Mouse (Mus musculus): ENCODE measurements around the gene Aig1.
A peak's percentile ranks its signal among the peaks of the same experiment; 100 is the strongest.

The Aig1 gene

DNA sequence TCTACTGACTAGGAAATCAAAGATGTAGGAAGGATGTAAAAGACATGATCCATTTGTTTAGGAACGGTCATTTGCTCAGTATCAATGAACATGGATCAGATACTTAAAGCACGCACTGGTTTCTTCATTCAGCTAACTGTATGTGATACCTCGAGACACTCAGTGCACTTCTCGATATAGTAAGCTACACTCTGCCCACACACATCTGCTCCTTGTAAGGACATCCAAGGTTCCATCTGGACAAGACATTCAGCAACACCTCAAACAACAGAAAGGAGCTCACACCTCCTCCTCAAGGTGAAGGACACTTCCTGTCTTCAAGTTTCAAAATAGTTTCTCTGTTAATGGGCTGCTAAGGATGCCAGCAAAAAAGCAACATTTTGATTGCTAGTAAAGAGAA lies 23.9 kb downstream of the Aig1 start:
- DNase-seq = no peak

GRCm38 (mm10) chr10:13843746-13844145 lies 25.0 kb downstream of the Aig1 start:
- DNase-seq = no peak

GRCm38 (mm10) chr10:13842855-13843254 lies 25.9 kb downstream of the Aig1 start:
- DNase-seq = peak; percentile 74

GRCm38 (mm10) chr10:13838511-13839126 lies 30.2 kb downstream of the Aig1 start:
- DNase-seq = no peak

- peak; percentile 50 for DNase-seq
Observed at GRCm38 (mm10) chr10:13837709-13838456, 30.9 kb downstream of the Aig1 start.

GRCm38 (mm10) chr10:13836956-13837355 lies 31.8 kb downstream of the Aig1 start:
- peak; percentile 54 for DNase-seq

DNA sequence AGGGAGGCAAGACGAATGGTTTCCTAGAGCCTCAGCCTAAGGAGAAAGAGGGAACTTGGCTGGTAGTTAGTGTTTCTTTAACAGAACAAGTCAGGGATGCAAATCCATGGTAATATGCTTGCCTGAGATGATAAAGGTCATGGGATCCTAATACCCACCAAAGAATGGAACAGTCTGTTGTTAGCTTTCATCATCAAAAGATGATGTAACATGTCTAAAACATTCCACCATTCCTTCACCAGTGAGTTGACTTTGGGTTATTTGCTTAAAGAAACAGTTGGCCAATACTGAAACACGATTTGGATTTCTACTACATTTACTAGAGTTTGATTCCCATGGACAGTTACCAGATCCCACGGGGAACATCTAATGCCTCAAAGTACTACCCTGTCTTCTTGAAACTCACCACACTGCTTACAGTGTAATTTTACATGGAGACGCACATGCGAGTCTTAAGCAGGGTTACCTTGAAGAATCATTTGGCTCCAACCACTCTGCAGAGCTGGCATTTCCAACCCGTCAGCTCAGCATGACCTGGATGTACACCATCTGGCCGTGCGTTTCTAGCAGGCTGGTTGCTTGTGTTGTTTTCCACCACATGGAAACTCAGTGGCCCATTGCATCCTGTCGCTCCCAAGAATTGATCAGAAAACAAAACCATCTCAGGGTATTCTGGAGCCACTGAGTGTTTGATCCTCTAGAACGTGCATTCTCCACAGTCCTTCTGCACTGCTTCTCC lies 32.9 kb downstream of the Aig1 start:
- DNase-seq = peak; percentile 97

DNA sequence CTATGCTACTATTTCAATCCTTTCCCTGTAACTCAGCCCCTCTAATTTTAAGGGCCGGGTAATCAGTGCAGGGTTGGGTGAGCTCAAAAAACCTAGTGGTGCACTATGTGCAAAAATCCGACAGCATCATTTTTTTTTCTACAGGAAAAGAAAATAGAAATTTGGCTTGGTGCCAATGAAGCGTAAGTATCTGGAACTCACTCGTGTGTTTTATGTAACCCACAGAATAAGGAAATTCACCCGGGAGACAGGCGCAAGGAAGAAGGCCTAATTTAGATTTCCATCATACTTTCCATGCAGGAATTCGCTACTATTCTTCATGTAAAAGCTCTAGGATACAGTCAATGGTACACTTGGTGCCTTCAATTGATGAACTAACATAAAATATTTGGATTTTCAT lies 34.7 kb downstream of the Aig1 start:
- no peak for DNase-seq

DNA sequence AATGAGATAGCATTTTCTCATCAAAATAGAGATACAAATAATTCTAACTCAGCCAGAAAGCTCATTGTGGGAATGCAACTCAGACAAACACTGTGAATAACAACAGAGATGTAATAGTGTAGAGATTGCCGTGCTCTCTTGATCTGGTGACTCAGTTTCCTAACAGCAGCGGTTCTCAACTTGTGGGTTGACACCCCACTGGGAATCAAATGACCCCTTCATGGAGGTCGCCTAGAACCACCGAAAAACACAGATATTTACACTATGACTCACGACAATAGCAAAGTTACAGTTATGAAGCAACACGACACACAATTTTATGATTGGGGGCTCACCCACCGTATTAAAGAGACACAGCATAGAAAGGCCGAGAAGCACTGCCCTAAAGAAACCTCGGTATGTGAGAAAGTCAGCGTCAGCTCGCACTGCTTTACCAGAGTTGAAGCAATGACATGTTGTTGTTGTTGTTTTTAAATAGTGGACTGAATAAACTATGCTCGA lies 35.7 kb downstream of the Aig1 start:
- no peak for DNase-seq

- DNase-seq = no peak
Observed at GRCm38 (mm10) chr10:13832546-13833033, 36.2 kb downstream of the Aig1 start.

DNA sequence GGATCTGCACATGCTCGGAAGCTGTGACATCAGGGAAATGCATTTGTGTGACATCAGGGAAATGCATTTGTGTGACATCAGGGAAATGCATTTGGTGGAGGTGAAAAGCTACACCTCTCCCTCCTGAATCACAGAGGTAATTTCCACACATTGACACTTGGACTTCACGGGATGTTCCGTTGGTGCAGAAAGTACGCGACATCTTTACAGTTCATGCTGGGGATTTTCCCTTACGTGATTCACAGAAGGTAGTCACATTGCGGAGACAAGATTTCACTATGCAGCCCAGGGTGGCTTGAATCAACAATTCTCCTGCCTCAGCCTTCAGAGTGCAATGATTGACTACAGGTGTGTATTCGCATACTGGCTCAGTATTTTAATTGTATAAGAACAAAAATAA lies 41.6 kb downstream of the Aig1 start:
- no peak for DNase-seq

- no peak for DNase-seq
Observed at GRCm38 (mm10) chr10:13813591-13813990, 55.2 kb downstream of the Aig1 start.

- DNase-seq = peak; percentile 91
Observed at GRCm38 (mm10) chr10:13808291-13808690, 60.5 kb downstream of the Aig1 start.

DNA sequence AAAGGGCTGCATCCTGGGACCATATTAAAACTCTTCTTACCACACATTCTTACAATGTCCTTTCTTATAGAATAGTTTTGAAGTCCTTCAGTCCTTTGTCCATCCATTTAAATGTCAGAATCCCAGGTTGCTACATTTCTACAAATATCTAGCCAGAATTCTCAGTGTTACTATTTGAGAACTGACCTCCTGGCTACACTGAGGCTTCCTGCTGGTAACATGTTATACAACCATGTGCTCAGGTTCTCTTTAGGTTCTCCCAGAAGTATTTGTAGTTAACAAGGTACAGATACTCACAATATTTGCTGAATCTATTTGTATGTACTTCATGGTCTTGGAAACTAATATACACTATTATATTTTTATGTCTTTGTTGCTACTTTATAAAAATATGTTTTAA lies 62.0 kb downstream of the Aig1 start:
- peak; percentile 79 for DNase-seq

GRCm38 (mm10) chr10:13801296-13801695 lies 67.5 kb downstream of the Aig1 start:
- peak; percentile 78 for DNase-seq

- DNase-seq = no peak
Observed at GRCm38 (mm10) chr10:13793458-13793857, 75.3 kb downstream of the Aig1 start.

DNA sequence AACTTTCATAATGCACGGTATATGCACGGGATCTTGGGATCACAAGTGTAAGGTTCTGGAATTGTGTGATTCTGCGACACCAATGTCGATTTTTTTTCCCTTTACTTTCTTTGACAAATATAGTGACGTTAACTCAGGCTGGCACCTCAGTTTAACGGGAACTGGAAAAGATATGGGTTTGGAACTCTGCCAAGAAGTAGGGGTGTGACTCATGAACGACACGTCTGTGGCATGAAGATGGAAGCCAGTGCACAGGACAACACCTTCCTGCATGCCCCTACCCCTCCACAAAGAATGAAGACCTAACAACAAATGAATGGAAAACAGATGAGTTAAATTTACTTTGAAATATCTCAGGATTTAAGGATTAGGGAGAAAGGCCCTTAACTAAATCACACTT lies 76.0 kb downstream of the Aig1 start:
- no peak for DNase-seq

DNA sequence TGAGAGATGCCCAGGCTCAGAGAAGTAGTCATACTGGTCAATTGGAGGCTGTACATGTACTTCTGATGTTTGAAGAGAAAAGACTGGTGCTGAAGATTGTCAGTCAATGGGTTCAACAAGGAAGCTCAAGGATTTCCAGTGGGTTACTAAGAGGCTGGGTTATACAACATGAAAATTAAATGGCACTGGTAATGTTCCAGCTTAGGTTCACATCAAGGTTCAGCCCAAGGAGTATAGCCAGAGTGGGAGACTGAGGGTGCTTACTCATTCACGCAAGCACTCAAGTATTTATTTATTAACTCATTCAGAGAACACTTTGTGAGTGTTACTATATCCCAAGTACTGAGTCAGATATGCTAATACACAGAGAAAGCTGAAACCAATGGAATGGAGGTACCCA lies 79.2 kb downstream of the Aig1 start:
- DNase-seq = no peak

DNA sequence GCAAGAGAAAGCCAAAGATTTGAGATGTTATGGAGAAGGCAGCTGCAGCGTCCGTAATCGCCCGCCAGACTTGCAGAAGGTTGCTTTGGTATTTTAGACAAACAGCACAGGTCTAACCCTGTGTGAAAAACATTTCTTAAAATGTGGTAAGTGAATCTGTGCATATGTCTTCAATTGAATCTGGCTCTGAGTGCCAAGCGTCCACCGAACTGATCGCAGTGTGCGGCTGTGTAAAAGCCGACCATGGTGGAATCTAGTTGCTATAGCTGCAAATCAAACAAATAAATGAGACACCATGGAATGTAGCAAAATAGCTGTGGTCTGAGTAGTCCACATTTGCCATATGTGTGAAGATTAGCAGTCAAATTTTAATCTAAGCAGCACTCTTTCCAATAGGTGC lies 80.7 kb downstream of the Aig1 start:
- DNase-seq = no peak

DNA sequence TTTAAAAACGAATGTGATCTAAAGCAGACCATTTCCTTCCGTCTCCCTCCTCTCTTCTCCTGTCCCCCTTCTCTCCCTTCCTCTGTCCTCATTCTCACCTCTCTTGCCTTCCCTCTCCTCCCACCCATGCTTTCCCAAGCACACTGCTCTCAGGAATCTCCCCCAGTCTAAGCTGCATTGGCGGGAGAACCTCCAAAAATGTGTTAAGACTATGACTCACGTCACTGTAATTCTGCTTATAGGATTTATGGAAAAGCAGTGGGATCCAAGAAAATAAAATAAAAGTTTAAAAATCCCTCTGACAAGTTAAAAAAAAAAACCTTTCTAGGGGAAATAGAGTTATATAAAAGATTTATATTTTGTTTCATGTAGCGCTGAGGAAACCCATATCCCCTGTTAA lies 86.0 kb downstream of the Aig1 start:
- no peak for DNase-seq

DNA sequence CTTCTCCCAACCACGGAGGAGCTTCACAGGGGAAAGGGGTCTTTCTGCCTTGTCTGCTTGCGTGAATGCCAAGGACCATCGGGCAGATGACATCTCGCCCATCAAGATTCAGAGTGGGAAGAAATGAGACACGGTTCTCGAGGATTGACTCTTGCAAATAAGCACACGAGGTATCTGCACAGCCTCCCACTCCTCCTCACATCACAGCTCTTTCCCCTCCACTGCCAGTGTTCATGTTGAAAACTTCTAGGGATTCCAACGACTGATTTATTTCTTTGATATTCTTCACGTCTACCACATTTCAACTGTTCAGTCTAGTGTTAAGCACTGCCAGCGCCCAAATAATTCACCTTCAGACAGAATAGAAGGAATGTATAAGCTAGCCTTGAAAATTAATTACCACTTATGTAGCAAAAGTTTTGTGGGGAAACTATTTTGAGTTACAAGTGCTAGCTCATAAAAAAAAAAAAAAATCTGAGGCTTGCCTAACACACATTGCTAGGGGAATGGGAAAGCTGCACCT lies 86.5 kb downstream of the Aig1 start:
- no peak for DNase-seq

GRCm38 (mm10) chr10:13776014-13776413 lies 92.8 kb downstream of the Aig1 start:
- DNase-seq = no peak

- no peak for DNase-seq
Observed at GRCm38 (mm10) chr10:13775411-13775810, 93.4 kb downstream of the Aig1 start.
